9 mouse cellular contexts compared by ENCODE assay signal in the genomic region with DNA sequence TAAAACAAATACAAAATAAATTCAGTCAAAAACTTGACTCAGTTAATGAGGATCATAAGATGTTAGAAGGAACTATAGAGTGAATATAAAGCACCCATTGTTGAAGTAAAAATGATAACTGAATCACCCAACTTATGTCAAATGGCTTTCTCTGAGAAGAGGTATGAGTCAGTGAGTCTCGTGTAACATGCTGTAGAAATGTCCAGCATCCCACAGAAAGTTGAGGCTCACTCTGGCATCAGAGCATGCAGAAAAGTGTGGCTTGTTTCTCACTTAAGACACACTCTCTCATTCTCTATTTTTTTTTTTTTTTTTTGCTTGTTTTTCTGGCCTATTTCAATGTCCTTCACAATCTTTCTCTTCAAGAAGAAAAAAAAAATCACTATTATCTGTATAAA. TPM values are rescaled to one million over a fixed set of nuclear protein-coding genes. Genes with fewer than 3 reads are reported as not detected.
DNase-seq lines count a peak whose midpoint lies in the region; ATAC-seq and TF ChIP-seq lines count a peak whose summit lies in the region.
"Had no signal": no experiment of that assay in that cellular context is flagged by ENCODE, and none has a peak within 500 bp of the region (broad histone marks: within the 10 kb centered on the region; RNA-seq: fewer than 3 reads in every experiment).

No protein-coding gene starts in this region.

- peaks cover 44% of the 10 kb centered on the region for H3K4me1 ChIP-seq in kidney, embryonic 16.5 days (ENCODE audit: insufficient read depth, low read length)
- peaks cover 6% of the 10 kb centered on the region for H3K4me1 ChIP-seq in brown adipose tissue, adult 24 weeks (ENCODE audit: control insufficient read depth, insufficient read depth, insufficient read length, low read length)
- peaks cover 20% of the 10 kb centered on the region for H3K4me1 ChIP-seq in hindbrain, postnatal 0 days (ENCODE audit: insufficient read depth, low read length)

- peak overlapping the region; percentile 92 for H3K4me3 ChIP-seq in kidney, embryonic 16.5 days (ENCODE audit: low read length)
- H3K4me3 ChIP-seq in brown adipose tissue, adult 24 weeks (ENCODE audit: insufficient read depth, low read depth, low read length) = peak overlapping the region; percentile 77; the same call in 1 of the 2 replicates
- peak overlapping the region; percentile 91 for H3K4me3 ChIP-seq in hindbrain, postnatal 0 days (ENCODE audit: low read length)
- peak overlapping the region; percentile 98 for H3K4me3 ChIP-seq in myocyte

- no peak for TF ChIP-seq POLR2A in myocyte (IDR thresholded peaks at IDR 0.05; ENCODE audit: insufficient read length, low read depth)

- no peaks in the 10 kb centered on the region for H3K27me3 ChIP-seq in kidney, embryonic 16.5 days (ENCODE audit: insufficient read depth, low read length)
- H3K27me3 ChIP-seq in hindbrain, postnatal 0 days (ENCODE audit: insufficient read depth, low read length) = no peaks in the 10 kb centered on the region
- no peaks in the 10 kb centered on the region for H3K27me3 ChIP-seq in myocyte (ENCODE audit: control insufficient read depth, insufficient read depth, insufficient read length)

- peak overlapping the region; percentile 99 for H3ac ChIP-seq in myocyte (ENCODE audit: control insufficient read depth, insufficient read length)

- no peaks in the 10 kb centered on the region for H3K36me3 ChIP-seq in kidney, embryonic 16.5 days (ENCODE audit: insufficient read depth, low read length)
- H3K36me3 ChIP-seq in hindbrain, postnatal 0 days (ENCODE audit: insufficient read depth, low read length) = no peaks in the 10 kb centered on the region
- peaks cover 16% of the 10 kb centered on the region for H3K36me3 ChIP-seq in myocyte (ENCODE audit: control insufficient read depth, insufficient read depth)

- H3K9me3 ChIP-seq in kidney, embryonic 16.5 days (ENCODE audit: low read length) = no peaks in the 10 kb centered on the region
- no peaks in the 10 kb centered on the region for H3K9me3 ChIP-seq in hindbrain, postnatal 0 days (ENCODE audit: low read length)

- DNase-seq in kidney, adult 11 months = no peak
- DNase-seq in hindbrain, postnatal 0 days (ENCODE audit: low spot score) = no peak
- no peak for DNase-seq in layer of hippocampus, adult 18-20 months (ENCODE audit: low spot score in 2 of 2)
- no peak for DNase-seq in ovary, adult 18-20 months (ENCODE audit: low spot score)
- no peak for DNase-seq in cerebellum, adult 11-12 months

- no peak for ATAC-seq in kidney, embryonic 16.5 days (ENCODE audit: low FRiP score, low TSS enrichment)
- ATAC-seq in hindbrain, postnatal 0 days = no peak

- H3K4me2 ChIP-seq in kidney, embryonic 16.5 days (replicated peaks; ENCODE audit: low read depth, low read length) = peak overlapping the region; percentile 51
- peak overlapping the region; percentile 59 for H3K4me2 ChIP-seq in hindbrain, postnatal 0 days (ENCODE audit: low read depth, low read length)
- H3K4me2 ChIP-seq in myocyte (ENCODE audit: low read depth) = peak overlapping the region; percentile 74

- peak overlapping the region; percentile 99 for H3K9ac ChIP-seq in kidney, embryonic 16.5 days (replicated peaks; ENCODE audit: low read length)
- H3K9ac ChIP-seq in hindbrain, postnatal 0 days (replicated peaks; ENCODE audit: low read length) = peak overlapping the region; percentile 58

- 12% methylated on average over 1 of the region's 1 CpGs for WGBS in kidney, embryonic 16.5 days
- WGBS in hindbrain, postnatal 0 days = 22% methylated on average over 1 of the region's 1 CpGs

- H3K79me2 ChIP-seq in myocyte (ENCODE audit: control insufficient read depth, insufficient read depth) = peaks cover 40% of the 10 kb centered on the region

- TF ChIP-seq CTCF in hindbrain, postnatal 0 days (IDR thresholded peaks at IDR 0.05; ENCODE audit: low read depth) = no peak

- H3K27ac ChIP-seq in kidney, embryonic 16.5 days (ENCODE audit: low read length) = peak overlapping the region; percentile 99
- peak overlapping the region; percentile 43; the same call in 1 of the 2 replicates for H3K27ac ChIP-seq in brown adipose tissue, adult 24 weeks (replicated peaks; ENCODE audit: low read depth, low read length)
- H3K27ac ChIP-seq in hindbrain, postnatal 0 days = peak overlapping the region; percentile 97

TF ChIP-seq in myocyte, 11 proteins besides CTCF, POLR2A, EP300 and RAD21:
- no peak for TF ChIP-seq CEBPB (IDR thresholded peaks at IDR 0.05; ENCODE audit: insufficient read depth, poor library complexity, severe bottlenecking)
- no peak for TF ChIP-seq USF1 (IDR thresholded peaks at IDR 0.05; ENCODE audit: low read depth)
- TF ChIP-seq SRF (IDR thresholded peaks at IDR 0.05; ENCODE audit: control insufficient read depth, insufficient read length, low read depth) = no peak
- no peak for TF ChIP-seq REST (IDR thresholded peaks at IDR 0.05; ENCODE audit: insufficient read depth, insufficient read length)
- TF ChIP-seq MAX (IDR thresholded peaks at IDR 0.05; ENCODE audit: low read depth) = no peak
- no peak for TF ChIP-seq POLR2AphosphoS2 (IDR thresholded peaks at IDR 0.05; ENCODE audit: insufficient read length, low read depth)

RNA-seq across cellular contexts. Expression of a gene that starts 0.5 kb away (rescaled TPM):
- polyA plus RNA-seq in kidney, embryonic 16.5 days (2015; fragmentation: Nextera tagmentation; extraction: Ambion mirVana) = 327 and 343 TPM in 2 replicates
- polyA plus RNA-seq in brown adipose tissue, adult 24 weeks (2012; ENCODE audit: insufficient read depth, insufficient read length, missing spikeins) = 307 and 401 TPM in 2 replicates
- 185 and 196 TPM in 2 replicates for total RNA-seq in hindbrain, postnatal 0 days (2014; rRNA removed)
- 289 and 299 TPM in 2 replicates for polyA plus RNA-seq in hindbrain, postnatal 0 days (2015; fragmentation: Nextera tagmentation; extraction: Ambion mirVana)
- 491 TPM for polyA plus RNA-seq in myocyte (2012; fragmentation: generic; extraction: Trizol)
- 100 to 1,000 TPM; 215 to 227 TPM for total RNA-seq in layer of hippocampus, adult 18-20 months (2021)

RNA-seq across cellular contexts. Expression of a gene that starts 26.7 kb away (rescaled TPM):
- polyA plus RNA-seq in kidney, embryonic 16.5 days (2015; fragmentation: Nextera tagmentation; extraction: Ambion mirVana) = 0.53 and 0.57 TPM in 2 replicates
- not detected in 2 replicates for polyA plus RNA-seq in brown adipose tissue, adult 24 weeks (2012; ENCODE audit: insufficient read depth, insufficient read length, missing spikeins)
- 0.04 and 0.31 TPM in 2 replicates for total RNA-seq in hindbrain, postnatal 0 days (2014; rRNA removed)
- polyA plus RNA-seq in hindbrain, postnatal 0 days (2015; fragmentation: Nextera tagmentation; extraction: Ambion mirVana) = 0.08 and 0.10 TPM in 2 replicates
- polyA plus RNA-seq in myocyte (2012; fragmentation: generic; extraction: Trizol) = 0.01 TPM
- not detected for total RNA-seq in layer of hippocampus, adult 18-20 months (2021)
- total RNA-seq: neutrophil, adult 5-6 weeks had no signal

RNA-seq across cellular contexts. Expression of a gene that starts 52.7 kb away (rescaled TPM):
- polyA plus RNA-seq in kidney, embryonic 16.5 days (2015; fragmentation: Nextera tagmentation; extraction: Ambion mirVana) = 21.0 and 22.3 TPM in 2 replicates
- polyA plus RNA-seq in brown adipose tissue, adult 24 weeks (2012; ENCODE audit: insufficient read depth, insufficient read length, missing spikeins) = 3.1 and 5.9 TPM in 2 replicates
- total RNA-seq in hindbrain, postnatal 0 days (2014; rRNA removed) = 13.2 and 16.4 TPM in 2 replicates
- 19.8 and 20.3 TPM in 2 replicates for polyA plus RNA-seq in hindbrain, postnatal 0 days (2015; fragmentation: Nextera tagmentation; extraction: Ambion mirVana)
- polyA plus RNA-seq in myocyte (2012; fragmentation: generic; extraction: Trizol) = 9.5 TPM
- total RNA-seq in layer of hippocampus, adult 18-20 months (2021) = 10 to 100 TPM; 37.8 to 40.9 TPM

Comparison
In these comparisons a context has a peak if more than half of its experiments do, and no peak if none do; other contexts are left out.
1. H3K27ac ChIP-seq: peak in every context shown above with its lines; median percentile 99 in kidney, embryonic 16.5 days; 97 in hindbrain, postnatal 0 days; 43 in brown adipose tissue, adult 24 weeks.